Mouse (Mus musculus) embryo, embryonic 10 days (tissue): ENCODE results near the gene Abcc8.

Experiments used
- DNase-seq: peaks from one replicate; pipeline ENCODE4 v3.0.0-alpha.2; 2015; ENCODE audit warnings: low spot score

The Abcc8 gene

DNA sequence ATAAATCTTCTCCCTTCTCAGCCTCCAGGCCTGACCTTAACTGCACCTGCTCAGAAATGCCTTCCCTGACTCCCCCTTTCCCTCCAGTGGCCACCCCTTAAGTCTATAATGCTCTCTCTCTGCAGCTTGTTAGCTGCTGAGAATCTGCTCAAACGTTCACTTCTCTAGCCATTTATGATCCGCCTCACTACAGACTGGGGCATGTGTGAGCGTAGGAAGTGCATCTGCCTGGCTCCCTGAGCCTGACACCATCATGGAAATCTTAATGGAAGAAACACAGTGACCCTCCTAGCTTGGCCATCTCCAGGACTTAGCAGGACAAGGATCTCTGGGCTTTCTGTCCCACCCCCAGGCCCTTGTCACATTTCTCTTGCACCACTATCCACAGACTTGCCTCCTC, 69.8 kb downstream of the Abcc8 start:
- DNase-seq, result no peak

GRCm38 (mm10) chr7:46105484-46105883, 74.3 kb downstream of the Abcc8 start:
- DNase-seq, result no peak

DNA sequence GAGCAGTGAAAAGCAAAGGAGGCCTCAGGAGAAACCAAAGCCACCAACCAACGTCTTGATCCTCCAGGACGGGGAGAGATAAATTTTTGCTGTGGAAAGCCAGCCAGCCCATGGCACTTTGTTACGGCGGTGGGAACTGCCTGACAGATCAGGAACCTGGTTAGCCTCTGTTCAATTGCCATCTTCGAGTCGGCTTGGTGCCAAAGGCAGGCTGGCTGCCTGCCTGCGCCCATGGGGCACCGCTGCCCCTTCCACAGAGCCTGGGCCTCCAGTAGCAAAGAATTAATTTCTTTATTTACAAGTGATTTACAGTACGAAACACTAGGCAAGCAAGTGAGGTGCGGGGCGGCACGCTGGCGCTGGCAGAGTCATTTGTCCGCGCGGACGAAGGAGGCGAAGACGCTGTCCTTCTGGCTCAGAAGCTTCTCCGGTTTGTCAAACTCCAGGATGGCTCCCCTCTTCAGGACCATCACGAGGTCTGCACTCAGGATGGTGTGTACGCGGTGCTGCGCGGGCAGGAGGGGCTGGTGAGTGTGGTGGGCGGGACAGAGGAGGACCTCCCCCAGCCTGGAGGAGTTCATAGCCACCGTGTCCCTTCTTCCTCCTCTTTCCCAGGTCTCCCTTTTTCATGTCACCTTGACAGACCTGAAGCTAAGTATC, 75.4 kb downstream of the Abcc8 start:
- no peak for DNase-seq

DNA sequence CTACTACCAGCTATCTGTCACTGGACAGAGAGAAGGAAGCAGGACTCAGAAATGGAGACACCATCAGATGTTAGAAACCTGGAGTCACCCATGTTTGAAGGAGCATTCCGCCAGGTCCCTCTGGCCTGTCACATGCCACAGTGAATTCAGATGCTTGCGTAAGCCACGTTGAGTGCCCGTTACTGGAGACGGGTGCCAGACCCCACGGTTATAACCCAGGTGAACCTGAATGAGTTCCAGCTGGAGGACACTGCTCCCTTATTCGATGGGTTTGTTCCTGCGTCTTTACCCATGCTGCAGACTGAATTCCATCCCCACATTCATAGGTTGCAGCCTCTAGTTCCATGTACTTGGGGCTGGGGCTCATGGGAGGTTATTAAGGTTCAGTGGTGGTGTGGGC, 76.1 kb downstream of the Abcc8 start:
- DNase-seq, result no peak

- no peak for DNase-seq
Measured at GRCm38 (mm10) chr7:46103075-46103591, 76.7 kb downstream of the Abcc8 start.

- DNase-seq, result peak; percentile 91
Measured at GRCm38 (mm10) chr7:46100563-46100962, 79.3 kb downstream of the Abcc8 start, which contains the start of gene Kcnj11. TSS of gene Kcnj11 (minus strand) at chr7:46100764.

- DNase-seq, result no peak
Measured at GRCm38 (mm10) chr7:46099682-46100081, 80.2 kb downstream of the Abcc8 start.

DNA sequence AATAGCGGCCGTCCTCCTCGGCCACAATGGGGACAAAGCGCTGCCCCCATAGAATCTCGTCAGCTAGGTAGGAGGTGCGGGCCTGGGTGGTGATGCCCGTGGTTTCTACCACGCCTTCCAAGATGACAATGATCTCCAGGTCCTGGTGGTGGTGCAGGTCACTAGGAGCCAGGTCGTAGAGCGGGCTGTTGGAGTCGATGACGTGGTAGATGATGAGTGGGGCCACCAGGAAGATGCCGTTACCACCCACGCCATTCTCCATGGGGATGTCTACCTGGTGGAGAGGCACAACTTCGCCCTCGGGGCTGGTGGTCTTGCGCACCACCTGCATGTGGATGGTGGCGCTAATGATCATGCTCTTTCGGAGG, 80.9 kb downstream of the Abcc8 start:
- DNase-seq, result no peak

GRCm38 (mm10) chr7:46098221-46098918, 81.5 kb downstream of the Abcc8 start:
- no peak for DNase-seq

DNA sequence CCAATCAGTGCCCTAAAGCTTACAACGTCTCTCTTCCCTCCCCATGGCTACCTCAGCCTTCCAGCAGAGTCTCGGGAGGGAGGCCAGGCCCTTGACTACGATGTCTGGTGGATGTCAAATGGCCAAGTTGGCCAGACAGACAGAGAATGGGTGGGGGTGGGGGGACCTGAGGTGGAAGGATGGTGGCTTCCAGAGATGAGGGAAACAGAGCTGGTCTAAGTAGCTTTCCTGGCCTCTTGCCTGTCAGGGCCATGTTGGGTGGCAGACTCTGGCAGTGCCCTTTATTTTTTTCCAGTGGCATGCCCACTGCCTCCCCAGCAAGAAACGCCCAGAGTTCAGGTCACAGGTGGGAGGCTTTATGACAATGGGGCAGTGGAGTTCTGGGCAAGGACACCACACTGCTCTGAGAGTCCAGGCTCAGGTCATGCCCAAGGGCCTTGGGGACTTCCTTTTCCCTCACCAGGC, 82.5 kb downstream of the Abcc8 start:
- DNase-seq, result no peak

GRCm38 (mm10) chr7:46096136-46096535, 83.7 kb downstream of the Abcc8 start:
- DNase-seq, result peak; percentile 84

DNA sequence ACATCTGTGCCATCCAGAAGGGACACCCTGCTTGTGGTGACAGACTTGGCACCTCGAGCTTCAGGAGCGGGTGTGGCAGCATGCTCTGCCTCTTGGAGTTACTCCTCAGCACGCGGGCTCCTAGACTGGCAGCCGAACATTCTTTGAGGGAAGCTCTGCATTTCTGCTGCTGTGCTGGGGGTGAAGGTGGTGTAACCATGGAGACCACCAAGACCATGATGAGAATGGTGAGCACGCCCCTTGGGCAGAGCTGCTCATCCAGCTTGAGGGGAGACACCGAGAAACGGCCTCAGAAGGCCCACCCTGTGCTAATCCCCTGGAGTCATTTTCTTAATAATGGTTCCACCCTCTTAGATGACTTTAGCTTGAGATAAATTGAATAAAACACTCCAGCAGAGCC, 87.0 kb downstream of the Abcc8 start:
- peak; percentile 14 for DNase-seq

- DNase-seq, result no peak
Measured at GRCm38 (mm10) chr7:46088241-46088640, 91.6 kb downstream of the Abcc8 start.

GRCm38 (mm10) chr7:46086378-46086777, 93.5 kb downstream of the Abcc8 start:
- DNase-seq, result no peak

- no peak for DNase-seq
Measured at GRCm38 (mm10) chr7:46084839-46085513, 94.9 kb downstream of the Abcc8 start.

DNA sequence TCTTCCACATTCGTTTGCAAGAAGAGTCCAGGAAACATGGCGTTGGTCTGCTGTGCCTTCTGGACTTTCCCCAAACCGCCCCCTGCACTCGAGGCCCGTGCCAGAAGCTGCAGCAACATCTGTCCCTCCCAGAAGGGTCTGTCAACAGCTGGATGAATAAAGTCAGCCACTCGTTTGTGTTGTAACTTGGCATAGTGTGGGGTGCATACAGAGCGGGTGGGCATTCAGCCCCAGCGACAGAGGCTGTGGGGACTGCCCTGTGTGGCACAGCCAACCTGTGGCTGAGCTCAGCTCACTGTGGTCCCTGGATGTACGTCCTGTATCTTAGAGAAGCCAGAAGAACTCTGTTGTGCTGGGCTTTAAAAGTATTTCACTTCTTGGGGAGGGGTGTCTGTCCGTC, 95.8 kb downstream of the Abcc8 start:
- no peak for DNase-seq

DNA sequence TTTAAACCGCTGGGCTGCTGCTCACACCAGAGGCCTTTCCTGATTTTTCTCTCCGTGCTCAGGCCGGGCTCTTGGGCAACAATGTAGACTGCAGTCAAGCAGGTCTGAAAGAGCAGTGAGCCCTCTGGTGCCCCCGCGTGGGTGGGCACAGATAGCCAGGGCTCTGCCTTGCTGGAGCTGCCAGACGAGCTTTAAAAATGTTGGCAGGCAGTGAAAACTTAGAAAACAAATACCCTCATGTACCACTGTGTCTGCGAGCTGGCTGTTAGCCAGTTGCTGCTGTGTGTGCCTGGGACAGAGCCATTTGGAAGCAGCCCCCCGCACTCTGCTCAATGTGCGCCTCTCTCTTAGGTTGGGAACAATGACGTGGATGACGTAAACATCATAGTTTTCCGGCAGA, 102.2 kb downstream of the Abcc8 start:
- no peak for DNase-seq

GRCm38 (mm10) chr7:46076844-46077243, 103.0 kb downstream of the Abcc8 start:
- no peak for DNase-seq

GRCm38 (mm10) chr7:46068831-46069230, 111.0 kb downstream of the Abcc8 start:
- no peak for DNase-seq

DNA sequence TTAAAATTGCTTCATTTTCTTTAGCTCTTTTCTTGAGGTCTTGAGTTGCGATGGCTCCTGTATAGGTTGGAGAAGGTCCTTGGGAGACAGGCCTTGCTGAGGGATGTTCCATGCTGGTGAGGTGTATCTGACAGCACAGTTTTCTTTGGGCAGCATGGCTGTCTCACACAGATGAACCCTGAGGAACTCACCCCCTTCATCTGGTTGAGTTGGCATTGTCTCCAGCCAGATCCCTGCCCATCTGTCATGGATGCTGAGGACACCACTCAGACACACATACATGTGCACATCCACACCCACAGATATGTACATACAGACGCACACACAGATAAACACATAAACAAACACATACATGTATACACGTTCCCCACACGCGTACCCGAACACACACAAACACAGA, 116.5 kb downstream of the Abcc8 start:
- DNase-seq, result no peak

GRCm38 (mm10) chr7:46061614-46062013, 118.2 kb downstream of the Abcc8 start:
- DNase-seq, result no peak

DNA sequence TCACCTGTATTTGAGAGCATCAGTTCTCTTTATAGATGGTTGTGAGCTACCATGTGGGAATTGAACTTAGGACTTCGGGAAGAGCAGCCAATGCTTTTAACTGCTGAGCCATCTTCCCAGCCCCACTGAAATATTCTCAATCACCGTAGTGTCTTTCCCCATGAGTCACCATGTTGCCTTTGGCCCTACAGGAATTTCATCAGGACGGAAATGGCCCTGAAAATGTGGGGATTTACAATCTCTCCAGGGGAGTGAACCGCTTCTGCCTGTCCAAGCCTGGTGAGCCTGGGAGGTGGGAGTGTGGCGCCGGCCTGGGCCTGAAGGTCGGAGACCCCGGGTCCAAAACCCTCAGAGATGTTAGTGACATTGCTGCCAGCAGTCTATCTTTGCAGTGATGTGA, 119.1 kb downstream of the Abcc8 start:
- DNase-seq, result no peak

DNA sequence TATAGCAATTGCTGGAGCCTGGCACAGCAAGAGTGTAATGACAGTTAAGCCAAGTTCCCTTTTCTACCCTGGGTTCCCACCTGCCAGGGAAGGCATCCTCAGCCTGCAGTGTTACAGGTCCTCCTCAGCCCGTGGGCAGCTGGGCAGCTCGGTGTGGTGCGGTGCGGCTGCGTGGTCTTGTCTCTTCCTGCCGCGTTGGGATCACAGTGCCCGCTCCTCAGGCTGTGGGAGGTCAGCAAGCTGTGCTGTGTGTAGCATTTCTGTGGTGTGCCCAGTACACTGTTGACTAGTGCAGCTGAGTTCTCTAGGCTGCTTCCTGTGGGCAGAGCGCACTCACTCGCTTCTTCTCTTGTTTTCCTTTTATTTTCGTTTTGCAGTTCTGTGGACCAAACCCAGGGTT, 121.0 kb downstream of the Abcc8 start:
- DNase-seq, result no peak
